Mouse (Mus musculus) lung, adult 2 months (tissue): ENCODE measurements around the gene Fam83f. TPM values are rescaled to one million over a fixed set of nuclear protein-coding genes. Genes with fewer than 3 reads are reported as not detected.

ENCODE experiments used
- DNase-seq: peaks from one replicate; pipeline ENCODE4 v3.0.0; 2022
- H3K4me1 ChIP-seq: fragments of 200-500 bp; 2 replicates; pipeline ENCODE4 v1.6.1; 2011; ENCODE audit warnings: low read length; ENCODE audit not compliant: control insufficient read depth, insufficient read depth
- H3K4me3 ChIP-seq: fragments of 200-500 bp; replicated peaks from 2 replicates; pipeline ENCODE3; 2011; ENCODE audit warnings: low read depth, mild to moderate bottlenecking, control low read depth, low read length; ENCODE audit errors: extremely low read depth
- CTCF ChIP-seq: fragments of 200-500 bp; IDR thresholded peaks from 2 replicates; pipeline ENCODE4 v1.5.1; 2011; ENCODE audit warnings: mild to moderate bottlenecking, low read length, control low read depth; ENCODE audit not compliant: insufficient read depth
- POLR2A ChIP-seq: fragments of 200-500 bp; IDR thresholded peaks from 2 replicates; pipeline ENCODE4 v1.6.1; 2011; ENCODE audit warnings: low read depth, mild to moderate bottlenecking, control low read depth, low read length, borderline replicate concordance; ENCODE audit errors: extremely low read depth
- WGBS: fragments of 180-500 bp; shearing (Covaris S2); methylation state at CpG from one replicate; pipeline ENCODE4 v1.1.7; 2018; 5-methylcytosine and 5-hydroxymethylcytosine counted together
- polyA plus RNA-seq: library from polyadenylated mRNA; depleted of rRNA; stranded (reverse); fragments of >200 nt; gene quantifications from 2 replicates; pipeline ENCODE4 v1.2.3, GENCODE M21; 2012; rRNA removed

Fam83f gene
- polyA plus RNA-seq = 1.2 and 2.2 TPM in 2 replicates

DNA sequence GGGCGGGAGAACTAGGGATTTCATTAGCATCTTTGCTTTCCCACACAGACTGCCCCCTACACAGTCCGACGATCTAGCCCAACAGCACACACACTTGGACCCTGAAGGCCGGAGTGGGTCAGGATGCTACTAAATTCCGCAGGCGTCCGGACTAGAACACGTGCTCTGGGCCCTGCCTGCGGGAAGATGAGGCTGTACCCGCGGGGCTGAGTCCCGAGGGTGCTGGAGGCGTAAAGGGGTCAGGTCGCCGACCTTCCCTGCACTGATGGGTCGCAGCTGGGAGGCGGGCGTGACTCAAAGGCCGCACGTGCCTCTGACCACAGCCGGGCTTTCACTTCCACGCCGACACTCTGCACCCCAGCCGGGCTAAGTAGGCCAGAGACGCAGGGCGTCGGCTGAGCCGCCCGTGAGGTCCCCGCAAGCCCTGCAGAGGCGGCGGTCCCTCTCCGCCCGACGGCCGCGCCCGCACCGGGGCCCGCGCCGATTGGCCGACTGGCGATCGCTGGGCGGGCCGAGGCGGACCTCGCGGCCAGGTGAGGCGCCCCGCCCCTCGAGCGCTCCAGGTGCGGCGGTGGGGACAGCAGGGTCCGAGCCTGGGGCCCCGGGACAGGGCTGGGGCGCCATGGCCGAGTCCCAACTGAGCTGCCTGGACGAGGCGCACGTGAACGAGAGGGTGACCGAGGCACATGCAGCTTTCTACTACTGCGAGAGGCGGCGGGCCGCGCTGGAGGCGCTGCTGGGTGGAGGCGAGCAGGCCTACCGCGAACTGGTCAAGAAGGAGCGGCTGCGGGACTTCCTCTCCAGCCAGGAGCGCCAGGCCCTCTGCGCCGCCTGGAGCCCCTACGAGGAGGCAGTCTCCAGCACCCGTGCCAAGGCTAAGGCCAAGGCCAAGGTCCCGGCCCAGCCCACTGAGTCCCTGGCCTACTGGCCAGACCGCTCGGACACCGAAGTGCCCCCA is at the start of gene Fam83f:
Gene Fam83f, plus strand, starts transcription at position 553 of the 958 bp plus-strand sequence.
- WGBS = 13% methylated on average over 84 of the region's 85 CpGs

GRCm38 (mm10) chr15:80623171-80623837 is 48.3 kb upstream of the Fam83f start:
- no peak for DNase-seq
- H3K4me1 ChIP-seq = no peaks in the 10 kb centered on the region
- TF ChIP-seq POLR2A (no peak), CTCF (no peak)
- peak overlapping the region; percentile 8 for H3K4me3 ChIP-seq
- WGBS = 52% methylated on average over 8 of the region's 8 CpGs

More for the DNA sequence above, at the start of gene Fam83f:
- DNase-seq = peak; percentile 61
- Histone ChIP-seq H3K4me1 (no peaks in the 10 kb centered on the region), H3K4me3 (peak within 1 kb of the TSS; percentile 56)
- TF ChIP-seq POLR2A = no peak
- TF ChIP-seq CTCF = no peak

- H3K4me1 ChIP-seq = 0 out of 2 replicates have a peak, but pooled peaks cover 2% of the 10 kb centered on the region
- no peak overlapping the region for H3K4me3 ChIP-seq
- TF ChIP-seq CTCF = no peak
- TF ChIP-seq POLR2A = no peak
- WGBS = 52% methylated on average over 6 of the region's 6 CpGs
- DNase-seq = no peak
Observed at GRCm38 (mm10) chr15:80626472-80626871, 45.2 kb upstream of the Fam83f start.

DNA sequence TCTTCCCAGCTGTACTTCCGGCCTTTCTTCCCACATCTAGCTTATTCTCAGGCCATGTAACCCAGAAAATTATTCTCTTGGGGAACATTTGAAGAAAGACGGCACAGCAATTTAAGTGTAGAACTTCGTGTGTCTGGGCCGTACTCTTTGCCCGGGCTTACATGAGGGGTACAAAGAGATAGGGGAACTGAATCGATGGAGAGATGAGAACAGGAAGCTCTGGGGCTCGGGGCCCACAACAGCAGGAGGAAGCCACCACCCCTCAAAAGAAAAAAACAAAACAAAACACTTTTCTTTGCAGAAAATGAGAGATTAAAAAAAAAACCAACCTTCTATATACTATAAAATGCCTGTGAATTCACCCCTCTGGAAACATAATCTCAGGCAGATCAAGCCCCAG is 41.5 kb upstream of the Fam83f start:
- Histone ChIP-seq H3K4me1 (0 out of 2 replicates have a peak, but pooled peaks cover 2% of the 10 kb centered on the region), H3K4me3 (no peak overlapping the region)
- DNase-seq = no peak
- TF ChIP-seq POLR2A (no peak), CTCF (no peak)
- WGBS = 57% methylated on average over 7 of the region's 7 CpGs

- H3K4me1 ChIP-seq = 0 out of 2 replicates have a peak, but pooled peaks cover 2% of the 10 kb centered on the region
- H3K4me3 ChIP-seq = no peak overlapping the region
- no peak for TF ChIP-seq CTCF
- DNase-seq = no peak
- WGBS = 37% methylated on average over 14 of the region's 14 CpGs
Observed at GRCm38 (mm10) chr15:80630711-80631110, 40.9 kb upstream of the Fam83f start.

GRCm38 (mm10) chr15:80631311-80631710 is 40.3 kb upstream of the Fam83f start:
- 0 out of 2 replicates have a peak, but pooled peaks cover 2% of the 10 kb centered on the region for H3K4me1 ChIP-seq
- no peak overlapping the region for H3K4me3 ChIP-seq
- TF ChIP-seq CTCF (no peak), POLR2A (no peak)
- WGBS = 94% methylated on average over 2 of the region's 2 CpGs
- no peak for DNase-seq

GRCm38 (mm10) chr15:80632280-80632893 is 39.3 kb upstream of the Fam83f start:
- no peak for DNase-seq
- 90% methylated on average over 13 of the region's 13 CpGs for WGBS
- Histone ChIP-seq H3K4me3 (no peak overlapping the region), H3K4me1 (peaks cover 2% of the 10 kb centered on the region; the same call in 1 of the 2 replicates)
- TF ChIP-seq CTCF (no peak), POLR2A (no peak)

DNA sequence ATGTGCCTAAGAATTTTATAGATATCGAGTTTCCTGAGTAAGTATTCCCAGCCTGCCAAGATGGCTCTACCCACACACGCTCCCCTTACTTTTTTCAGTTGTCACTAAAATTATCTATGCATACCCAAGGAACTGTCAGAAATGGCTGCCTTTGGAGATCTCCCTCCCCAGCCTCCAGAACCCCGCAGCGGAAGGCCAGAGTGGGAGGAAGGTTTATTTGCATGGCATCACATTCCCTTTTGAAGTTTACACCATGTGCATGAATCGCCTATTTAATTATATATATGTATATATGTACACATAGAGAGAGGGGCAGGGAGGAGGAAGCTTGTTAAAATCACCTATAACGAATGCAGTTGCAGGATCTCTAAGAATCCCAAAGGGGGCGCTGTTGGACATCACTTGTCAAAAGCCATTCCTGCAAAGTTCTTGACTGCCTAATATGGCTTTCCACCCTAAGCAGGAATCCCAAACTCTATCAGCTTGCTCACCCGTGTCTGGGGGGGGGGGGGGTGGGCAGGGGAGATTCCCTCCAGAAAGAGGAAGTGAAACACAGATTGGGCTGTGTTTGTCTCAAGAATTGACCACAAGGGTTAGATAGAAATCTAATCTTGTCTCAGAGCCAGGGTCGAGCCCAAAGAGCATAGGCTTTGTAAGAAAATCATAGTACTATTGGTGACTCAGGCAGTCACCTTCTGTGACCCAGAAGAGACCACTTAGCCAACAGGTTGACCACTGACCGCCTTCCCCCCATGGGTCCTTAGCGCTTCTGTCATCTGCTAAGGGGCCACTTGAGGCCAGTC is 37.1 kb upstream of the Fam83f start:
- H3K4me3 ChIP-seq = no peak overlapping the region
- peak; percentile 12 for DNase-seq
- WGBS = 40% methylated on average over 11 of the region's 11 CpGs
- peaks cover 5% of the 10 kb centered on the region; the same call in 1 of the 2 replicates for H3K4me1 ChIP-seq
- TF ChIP-seq CTCF = no peak
- no peak for TF ChIP-seq POLR2A
